Mouse (Mus musculus) limb, embryonic 14.5 days (tissue): ENCODE results near the gene Rexo2. TPM values are rescaled to one million over a fixed set of nuclear protein-coding genes. Genes with fewer than 3 reads are reported as not detected.
"Not testable (repeated sequence)": the region's sequence is repeated elsewhere in the genome, so short reads cannot be mapped to it uniquely, and the experiment has no call there.

ENCODE experiments used
- ATAC-seq: fragments of 200-750 bp; cut with Nextera tagmentation; 2 replicates; pipeline ENCODE4 v1.8.0; 2017; ENCODE audit warnings: low read depth, moderate number of reproducible peaks, moderate TSS enrichment; ENCODE audit not compliant: low FRiP score
- DNase-seq: peaks from one replicate; pipeline ENCODE4 v3.0.0-alpha.2; 2015; ENCODE audit warnings: low spot score
- H3K27ac ChIP-seq: fragments of 300-500 bp; sonication (generic); replicated peaks from 2 replicates; pipeline ENCODE4 v1.5.1; 2014; ENCODE audit warnings: low read depth, mild to moderate bottlenecking, low read length, moderate library complexity, mixed read lengths
- H3K27me3 ChIP-seq: fragments of 300-500 bp; sonication (generic); 2 replicates; pipeline ENCODE4 v1.6.1; 2014; ENCODE audit warnings: low read length, mixed read lengths; ENCODE audit not compliant: control insufficient read depth, insufficient read depth
- H3K36me3 ChIP-seq: fragments of 300-500 bp; sonication (generic); 2 replicates; pipeline ENCODE4 v1.6.1; 2014; ENCODE audit warnings: mild to moderate bottlenecking, low read length, moderate library complexity, mixed read lengths; ENCODE audit not compliant: control insufficient read depth, insufficient read depth
- H3K4me1 ChIP-seq: fragments of 300-500 bp; sonication (generic); 2 replicates; pipeline ENCODE4 v1.6.1; 2014; ENCODE audit warnings: antibody characterized with exemption, low read length, mixed read lengths; ENCODE audit not compliant: control insufficient read depth, insufficient read depth
- H3K4me2 ChIP-seq: fragments of 300-500 bp; sonication (generic); replicated peaks from 2 replicates; pipeline ENCODE4 v1.6.1; 2014; ENCODE audit warnings: low read depth, mild to moderate bottlenecking, low read length, moderate library complexity; ENCODE audit not compliant: severe bottlenecking
- H3K4me3 ChIP-seq: fragments of 300-500 bp; sonication (generic); replicated peaks from 2 replicates; pipeline ENCODE4 v1.5.1; 2014; ENCODE audit warnings: low read length
- H3K9ac ChIP-seq: fragments of 300-500 bp; sonication (generic); 2 replicates; pipeline ENCODE4 v1.6.1; 2014; ENCODE audit warnings: mild to moderate bottlenecking, low read depth, low read length, moderate library complexity; ENCODE audit not compliant: severe bottlenecking
- H3K9me3 ChIP-seq: fragments of 300-500 bp; sonication (generic); 2 replicates; pipeline ENCODE4 v1.6.1; 2016; ENCODE audit warnings: low read length; ENCODE audit not compliant: control insufficient read depth
- POLR2A ChIP-seq: fragments of 200-500 bp; IDR thresholded peaks from 2 replicates; pipeline ENCODE4 v1.8.0; 2012; ENCODE audit warnings: inconsistent platforms, mild to moderate bottlenecking, moderate library complexity, borderline replicate concordance; ENCODE audit not compliant: insufficient read depth, insufficient read length; ENCODE audit errors: extremely low read depth
- WGBS: fragments of 180-500 bp; shearing (Covaris S2); extraction: QIAGEN DNeasy Blood & Tissue Kit; methylation state at CpG from one replicate; pipeline ENCODE4 v1.1.7; 2014; 5-methylcytosine and 5-hydroxymethylcytosine counted together
- polyA plus RNA-seq, 2 experiments: library from polyadenylated mRNA; depleted of rRNA in 1 of 2; stranded (reverse) in 1 of 2; unstranded in 1 of 2; fragments of >200 nt; fragmentation: Nextera tagmentation in 1 of 2; extraction: Ambion mirVana in 1 of 2; gene quantifications; 2 replicates each; pipeline versions ENCODE4 v1.2.1 to v1.2.3; 2012 to 2014

Gene Rexo2
- polyA plus RNA-seq (2012; rRNA removed) (105 and 119 TPM in 2 replicates), polyA plus RNA-seq (2014; fragmentation: Nextera tagmentation; extraction: Ambion mirVana) (101 and 111 TPM in 2 replicates)

DNA sequence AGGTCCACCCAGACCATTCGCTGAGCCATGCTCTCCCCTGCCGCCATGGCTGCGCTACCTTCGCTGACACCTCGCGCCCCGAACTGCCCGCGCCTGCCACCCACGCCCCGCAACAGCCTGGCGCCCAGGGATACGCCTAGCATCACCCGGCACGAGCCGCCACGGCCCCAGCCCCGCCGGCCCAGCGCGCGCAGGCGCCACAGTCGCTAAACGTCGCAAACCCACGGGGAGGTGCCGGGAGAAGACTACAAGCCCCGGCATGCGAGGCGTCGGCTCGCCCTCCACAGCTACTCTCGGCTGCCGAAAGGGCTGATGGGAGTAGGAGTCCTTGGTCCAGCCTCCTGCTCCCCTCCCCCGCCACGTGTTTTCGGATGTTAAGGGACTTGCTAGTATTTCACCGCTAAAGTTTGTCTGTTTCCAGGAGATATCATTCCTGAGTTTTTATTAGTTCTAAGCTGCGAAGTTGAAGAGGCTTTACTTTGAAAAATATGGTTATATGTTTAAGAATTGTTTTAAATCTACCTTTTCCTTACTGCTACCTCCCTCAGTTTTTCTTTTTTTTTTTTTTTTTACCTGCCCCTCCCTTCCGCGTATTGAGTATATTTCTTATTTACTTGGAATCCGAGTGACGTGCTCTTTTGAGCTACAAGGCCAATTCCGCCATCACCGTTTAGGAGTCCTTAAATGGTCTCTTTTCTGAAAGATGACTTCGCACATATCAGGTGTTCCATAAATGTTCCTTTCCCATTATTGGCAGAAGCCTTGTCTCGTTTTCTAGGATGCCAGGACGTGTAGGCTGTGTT, at the start of gene Rexo2:
Rexo2 (minus strand) TSS at position 213 of the 803 bp plus-strand sequence.
- under 1% methylated on average over 49 of the region's 49 CpGs for WGBS
- TF ChIP-seq POLR2A: 0 out of 2 replicates have a peak, but pooled peaks have one; percentile 56
- DNase-seq (peak; percentile 96), ATAC-seq (peak; percentile 98)
- Histone ChIP-seq H3K4me2 (peak within 1 kb of the TSS; percentile 69), H3K27ac (0 out of 2 replicates have a peak within 1 kb of the TSS, but pooled peaks have one; percentile 1), H3K9me3 (no peaks in the 10 kb centered on the region), H3K27me3 (no peaks in the 10 kb centered on the region), H3K4me1 (peaks cover 8% of the 10 kb centered on the region; the same call in 1 of the 2 replicates), H3K9ac (peak within 1 kb of the TSS; percentile 81), H3K4me3 (peak within 1 kb of the TSS; percentile 86), H3K36me3 (peaks cover 20% of the 10 kb centered on the region)

DNA sequence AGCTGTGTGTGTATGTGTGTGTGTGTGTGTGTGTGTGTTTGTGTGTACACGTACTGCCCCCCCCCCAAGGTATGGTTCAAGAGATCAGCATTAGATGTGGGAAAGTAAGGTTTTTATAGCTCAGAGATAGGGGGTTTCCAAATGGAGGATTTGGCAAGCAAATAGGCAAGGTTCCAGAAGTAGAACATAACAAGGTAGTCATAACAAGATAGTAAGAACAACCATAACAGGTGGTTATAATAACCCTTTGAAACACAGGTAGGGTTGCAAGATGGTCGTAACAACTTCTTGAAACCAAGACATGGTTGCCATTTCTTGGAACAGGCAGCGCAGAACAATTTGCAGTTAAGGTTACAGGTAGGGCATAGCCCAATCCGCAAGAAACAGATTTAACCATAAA, 46.1 kb upstream of the Rexo2 start:
- no peaks in the 10 kb centered on the region for H3K36me3 ChIP-seq
- H3K27me3 ChIP-seq: no peaks in the 10 kb centered on the region
- no peak overlapping the region for H3K9ac ChIP-seq
- no peak overlapping the region for H3K4me2 ChIP-seq
- H3K4me3 ChIP-seq: no peak overlapping the region
- 89% methylated on average over 4 of the region's 4 CpGs for WGBS
- no peak overlapping the region for H3K27ac ChIP-seq
- DNase-seq (no peak), ATAC-seq (no peak)
- no peak for TF ChIP-seq POLR2A
- H3K9me3 ChIP-seq: no peaks in the 10 kb centered on the region
- no peaks in the 10 kb centered on the region for H3K4me1 ChIP-seq

DNA sequence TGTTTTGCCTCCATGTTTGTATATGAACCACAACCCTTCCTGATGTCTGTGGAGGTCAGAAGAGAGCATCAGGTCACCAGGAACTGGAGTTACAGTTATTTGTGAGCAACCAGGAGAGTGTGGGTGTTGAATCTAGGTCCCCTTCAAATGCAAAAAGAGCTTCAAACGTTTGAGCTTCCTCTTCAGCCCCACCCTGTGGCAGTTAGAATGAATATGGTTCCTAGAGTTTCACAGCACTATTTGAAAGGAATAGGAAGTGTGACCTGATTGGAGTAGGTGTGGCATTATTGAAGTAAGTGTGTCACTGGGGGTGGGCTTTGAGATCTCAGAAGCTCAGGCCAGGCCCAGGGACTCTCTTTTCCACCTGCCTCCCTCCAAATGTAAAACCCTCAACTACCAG, 45.1 kb upstream of the Rexo2 start:
- no peak overlapping the region for H3K27ac ChIP-seq
- no peak for TF ChIP-seq POLR2A
- 11% methylated on average over 1 of the region's 1 CpGs for WGBS

DNA sequence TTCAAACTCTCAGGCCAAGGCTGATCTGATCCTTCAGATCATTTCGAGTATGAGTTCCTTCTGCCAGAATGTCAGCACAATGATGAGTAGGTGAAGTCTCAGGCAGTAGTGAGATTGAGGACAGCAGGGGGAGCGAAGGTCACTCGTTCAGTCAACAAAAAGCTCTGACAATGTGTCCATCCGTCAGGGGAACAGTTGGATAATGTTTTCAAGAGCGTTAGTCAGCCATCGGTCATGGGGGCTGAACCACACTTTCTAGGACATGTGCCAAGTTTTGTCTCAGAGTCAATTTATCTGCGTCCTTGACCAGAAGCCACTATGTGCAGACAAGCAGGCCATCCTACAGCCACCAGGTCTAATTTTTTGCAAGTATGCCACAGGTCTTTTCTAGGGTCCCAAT, 40.0 kb upstream of the Rexo2 start:
- not testable (repeated sequence) for H3K4me1 ChIP-seq, H3K27me3 ChIP-seq, DNase-seq, H3K27ac ChIP-seq, H3K4me2 ChIP-seq, H3K36me3 ChIP-seq, H3K9ac ChIP-seq, H3K4me3 ChIP-seq, H3K9me3 ChIP-seq, ATAC-seq
- no CpG with 5 or more reads among the region's 7 CpGs for WGBS

More for the DNA sequence above, 45.1 kb upstream of the Rexo2 start:
- Histone ChIP-seq H3K4me2 (no peak overlapping the region), H3K9me3 (no peaks in the 10 kb centered on the region), H3K4me3 (no peak overlapping the region), H3K36me3 (no peaks in the 10 kb centered on the region), H3K9ac (no peak overlapping the region), H3K4me1 (no peaks in the 10 kb centered on the region), H3K27me3 (no peaks in the 10 kb centered on the region)
- ATAC-seq (no peak), DNase-seq (no peak)

DNA sequence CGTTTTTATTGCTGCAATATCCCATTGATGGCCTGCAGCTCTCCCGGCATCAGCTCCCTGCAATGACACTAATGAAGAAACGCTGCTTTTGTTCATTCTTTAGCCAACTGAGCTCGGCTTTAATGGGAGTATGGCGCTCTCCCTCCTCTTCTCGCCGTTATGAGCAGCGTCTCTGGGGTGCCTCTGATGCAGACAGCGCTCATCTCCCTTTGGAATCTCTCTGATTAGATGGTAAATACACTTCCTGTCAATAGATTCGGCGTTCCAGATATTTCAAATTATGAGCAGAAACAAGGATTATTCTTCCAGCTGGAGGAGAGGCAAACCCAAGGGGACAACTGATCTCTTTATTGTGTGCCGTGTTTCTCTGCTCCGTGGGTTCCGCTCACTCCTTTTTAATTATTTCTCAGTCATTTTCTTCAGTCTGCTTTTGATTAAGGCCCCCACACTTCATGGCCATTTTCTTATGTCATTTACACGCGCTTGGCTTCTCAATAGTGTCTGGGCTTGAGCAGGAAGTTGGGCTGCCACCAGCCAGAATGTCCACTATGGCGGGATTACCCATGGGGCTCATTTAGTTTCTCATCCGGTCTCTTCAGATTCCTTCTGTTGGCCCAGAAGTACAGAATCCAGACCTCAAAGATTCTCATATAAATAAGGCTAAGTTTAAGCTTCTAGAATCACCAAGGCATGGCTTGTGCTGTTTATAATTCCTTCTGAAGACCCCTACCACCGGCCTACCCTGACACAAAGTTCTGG, 37.1 kb upstream of the Rexo2 start:
- no peaks in the 10 kb centered on the region for H3K27me3 ChIP-seq
- H3K9ac ChIP-seq: no peak overlapping the region
- peak overlapping the region; percentile 22 for H3K4me2 ChIP-seq
- TF ChIP-seq POLR2A: no peak
- no peaks in the 10 kb centered on the region for H3K9me3 ChIP-seq
- 36% methylated on average over 19 of the region's 19 CpGs for WGBS
- no peaks in the 10 kb centered on the region for H3K36me3 ChIP-seq
- peak; percentile 22 for DNase-seq
- no peak for ATAC-seq
- H3K4me1 ChIP-seq: peaks cover 6% of the 10 kb centered on the region; the same call in 1 of the 2 replicates
- no peak overlapping the region for H3K4me3 ChIP-seq
- no peak overlapping the region for H3K27ac ChIP-seq
